Mouse (Mus musculus) liver, embryonic 16.5 days (tissue): ENCODE data around the gene Rpgr. TPM values are rescaled to one million over a fixed set of nuclear protein-coding genes. Genes with fewer than 3 reads are reported as not detected.
A peak's percentile ranks its signal among the peaks of the same experiment; 100 is the strongest.

Experiments used
- ATAC-seq: fragments of 200-750 bp; cut with Nextera tagmentation; 2 replicates; pipeline ENCODE4 v1.8.0; 2017; ENCODE audit warnings: low read depth, mild to moderate bottlenecking, moderate number of reproducible peaks, moderate library complexity
- H3K27ac ChIP-seq: fragments of 300-500 bp; sonication (generic); 2 replicates; pipeline ENCODE4 v1.5.1; 2014; ENCODE audit warnings: mild to moderate bottlenecking, low read length
- H3K27me3 ChIP-seq: fragments of 300-500 bp; sonication (generic); 2 replicates; pipeline ENCODE4 v1.6.1; 2014; ENCODE audit warnings: low read depth, low read length, mixed read lengths; ENCODE audit not compliant: control insufficient read depth, insufficient read depth
- H3K36me3 ChIP-seq: fragments of 300-500 bp; sonication (generic); 2 replicates; pipeline ENCODE4 v1.6.1; 2014; ENCODE audit warnings: mild to moderate bottlenecking; ENCODE audit not compliant: control insufficient read depth, insufficient read depth
- H3K4me1 ChIP-seq: fragments of 300-500 bp; sonication (generic); 2 replicates; pipeline ENCODE4 v1.6.1; 2014; ENCODE audit warnings: low read depth, low read length, mixed read lengths; ENCODE audit not compliant: control insufficient read depth
- H3K4me2 ChIP-seq: fragments of 300-500 bp; sonication (generic); 2 replicates; pipeline ENCODE4 v1.6.1; 2014; ENCODE audit warnings: low read depth, low read length, mixed read lengths
- H3K4me3 ChIP-seq: fragments of 300-500 bp; sonication (generic); 2 replicates; pipeline ENCODE4 v1.5.1; 2014; ENCODE audit warnings: low read depth, mild to moderate bottlenecking, low read length
- H3K9ac ChIP-seq: fragments of 300-500 bp; sonication (generic); 2 replicates; pipeline ENCODE4 v1.6.1; 2014; ENCODE audit warnings: low read depth, low read length
- H3K9me3 ChIP-seq: fragments of 300-500 bp; sonication (generic); replicated peaks from 2 replicates; pipeline ENCODE4 v1.6.1; 2016; ENCODE audit warnings: low read length; ENCODE audit not compliant: control insufficient read depth
- WGBS: fragments of 180-500 bp; shearing (Covaris S2); extraction: QIAGEN DNeasy Blood & Tissue Kit; methylation state at CpG from one replicate; pipeline ENCODE4 v1.1.7; 2014; ENCODE audit not compliant: insufficient replicate concordance; 5-methylcytosine and 5-hydroxymethylcytosine counted together
- polyA plus RNA-seq: library from polyadenylated mRNA; unstranded; fragments of >200 nt; fragmentation: Nextera tagmentation; extraction: Ambion mirVana; gene quantifications from 2 replicates; pipeline ENCODE4 v1.2.1, GENCODE M21; 2015

Gene Rpgr
- polyA plus RNA-seq, result 2.0 and 2.2 TPM in 2 replicates

GRCm38 (mm10) chrX:10216410-10216949, at the start of gene Rpgr:
Rpgr (minus strand) TSS chrX:10216920.
- peak; percentile 93 for ATAC-seq
- peak within 1 kb of the TSS; percentile 68 for H3K4me3 ChIP-seq
- no peaks in the 10 kb centered on the region for H3K9me3 ChIP-seq
- peak within 1 kb of the TSS; percentile 55 for H3K4me2 ChIP-seq
- no peaks in the 10 kb centered on the region for H3K27me3 ChIP-seq
- H3K4me1 ChIP-seq, result no peaks in the 10 kb centered on the region
- peak within 1 kb of the TSS; percentile 53 for H3K9ac ChIP-seq
- H3K27ac ChIP-seq, result peak within 1 kb of the TSS; percentile 10; the same call in 1 of the 2 replicates
- 14% methylated on average over 43 of the region's 47 CpGs for WGBS
- no peaks in the 10 kb centered on the region for H3K36me3 ChIP-seq

GRCm38 (mm10) chrX:10258260-10258659, 41.5 kb upstream of the Rpgr start:
- no peak overlapping the region for H3K9ac ChIP-seq

DNA sequence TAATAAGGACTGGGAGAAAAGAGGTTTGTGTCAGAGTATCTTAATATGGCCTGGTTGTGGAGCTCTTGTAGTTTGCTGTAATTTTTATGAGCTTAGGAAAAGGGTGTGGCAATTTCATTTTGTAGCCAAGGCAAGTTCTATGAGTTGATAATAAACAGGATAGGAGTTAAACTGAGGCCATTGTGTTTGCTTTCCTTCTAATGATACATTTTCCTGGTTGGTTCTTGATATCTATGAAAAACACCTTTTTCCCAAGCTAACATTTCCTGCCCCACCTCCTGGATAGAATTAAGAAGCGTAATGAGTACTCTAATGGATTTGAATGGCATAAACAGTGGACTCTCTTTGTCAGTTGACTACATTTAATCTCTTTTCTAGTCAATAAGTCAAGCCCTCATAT, 41.1 kb upstream of the Rpgr start:
- H3K9me3 ChIP-seq, result no peaks in the 10 kb centered on the region
- no peaks in the 10 kb centered on the region for H3K4me1 ChIP-seq
- H3K27me3 ChIP-seq, result no peaks in the 10 kb centered on the region
- no peak overlapping the region for H3K27ac ChIP-seq
- 59% methylated on average over 1 of the region's 1 CpGs for WGBS
- no peaks in the 10 kb centered on the region for H3K36me3 ChIP-seq
- H3K9ac ChIP-seq, result no peak overlapping the region
- H3K4me2 ChIP-seq, result no peak overlapping the region
- H3K4me3 ChIP-seq, result no peak overlapping the region
- ATAC-seq, result no peak

More at GRCm38 (mm10) chrX:10258260-10258659, 41.5 kb upstream of the Rpgr start:
- ATAC-seq, result no peak
- H3K4me3 ChIP-seq, result no peak overlapping the region
- H3K27me3 ChIP-seq, result no peaks in the 10 kb centered on the region
- 52% methylated on average over 5 of the region's 5 CpGs for WGBS
- H3K4me2 ChIP-seq, result no peak overlapping the region
- no peaks in the 10 kb centered on the region for H3K36me3 ChIP-seq
- no peaks in the 10 kb centered on the region for H3K9me3 ChIP-seq
- H3K4me1 ChIP-seq, result no peaks in the 10 kb centered on the region
- no peak overlapping the region for H3K27ac ChIP-seq

GRCm38 (mm10) chrX:10251852-10252504, 35.3 kb upstream of the Rpgr start, which contains the start of gene Otc:
Otc (plus strand) TSS chrX:10252305.
- 32% methylated on average over 2 of the region's 2 CpGs for WGBS
- peak within 1 kb of the TSS; percentile 25; the same call in 1 of the 2 replicates for H3K4me3 ChIP-seq

GRCm38 (mm10) chrX:10251357-10251756, 34.6 kb upstream of the Rpgr start:
- Histone ChIP-seq H3K9me3 (no peaks in the 10 kb centered on the region), H3K27me3 (no peaks in the 10 kb centered on the region), H3K9ac (no peak overlapping the region), H3K4me2 (no peak overlapping the region), H3K27ac (no peak overlapping the region), H3K4me3 (no peak overlapping the region), H3K4me1 (no peaks in the 10 kb centered on the region), H3K36me3 (no peaks in the 10 kb centered on the region)
- ATAC-seq, result no peak

More at GRCm38 (mm10) chrX:10251852-10252504, 35.3 kb upstream of the Rpgr start, which contains the start of gene Otc:
- Histone ChIP-seq H3K9ac (no peak within 1 kb of the TSS), H3K27me3 (no peaks in the 10 kb centered on the region), H3K4me2 (no peak within 1 kb of the TSS), H3K36me3 (no peaks in the 10 kb centered on the region), H3K27ac (no peak within 1 kb of the TSS; the same call in 1 of the 2 replicates), H3K4me1 (no peaks in the 10 kb centered on the region), H3K9me3 (no peaks in the 10 kb centered on the region)
- ATAC-seq, result peak; percentile 51; the same call in 1 of the 2 replicates

DNA sequence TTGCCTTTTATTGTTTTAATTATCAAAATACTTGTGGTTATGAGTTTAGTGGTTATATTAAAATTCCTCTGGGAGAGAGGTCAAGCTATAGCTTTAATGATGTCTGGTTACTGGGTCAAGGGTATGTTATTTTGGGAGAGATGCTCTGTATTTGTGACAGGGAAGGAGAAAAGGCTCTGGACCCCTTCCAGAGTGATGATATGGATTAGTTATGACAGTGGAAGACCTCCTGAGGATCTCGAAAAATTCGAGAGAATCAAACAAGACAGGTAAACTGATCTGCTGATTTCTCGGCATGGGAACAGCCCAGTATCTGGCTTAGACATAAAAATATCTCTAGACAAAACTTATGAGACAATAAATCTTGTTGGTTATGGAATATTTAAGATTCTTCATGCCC, 27.2 kb upstream of the Rpgr start:
- H3K27ac ChIP-seq, result no peak overlapping the region
- 42% methylated on average over 3 of the region's 3 CpGs for WGBS
- ATAC-seq, result no peak
- H3K4me1 ChIP-seq, result no peaks in the 10 kb centered on the region
- H3K4me3 ChIP-seq, result no peak overlapping the region
- H3K9ac ChIP-seq, result no peak overlapping the region
- H3K27me3 ChIP-seq, result no peaks in the 10 kb centered on the region
- H3K4me2 ChIP-seq, result no peak overlapping the region
- H3K9me3 ChIP-seq, result no peaks in the 10 kb centered on the region
- no peaks in the 10 kb centered on the region for H3K36me3 ChIP-seq

DNA sequence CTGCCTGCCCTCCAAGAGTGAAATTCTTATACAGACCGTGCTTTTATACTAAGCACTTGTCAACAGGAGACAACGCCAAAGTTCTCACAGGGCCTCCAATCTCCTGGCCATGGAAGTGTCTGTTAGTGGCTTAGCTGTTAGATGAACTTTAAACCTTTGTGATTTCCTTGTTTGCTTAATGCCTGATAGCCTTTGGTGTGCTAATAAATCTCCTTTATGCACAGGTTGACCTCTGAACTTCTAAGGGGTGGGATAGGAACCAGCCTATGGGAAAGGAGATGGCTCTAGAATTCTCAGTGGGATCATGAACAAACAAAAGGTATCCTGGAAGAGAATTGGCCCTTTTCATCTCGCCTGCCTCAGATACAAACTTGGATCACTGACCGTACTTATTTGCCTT, 22.8 kb upstream of the Rpgr start:
- H3K9me3 ChIP-seq, result no peaks in the 10 kb centered on the region
- H3K9ac ChIP-seq, result no peak overlapping the region
- no peaks in the 10 kb centered on the region for H3K27me3 ChIP-seq
- no peak overlapping the region for H3K4me3 ChIP-seq
- 58% methylated on average over 4 of the region's 4 CpGs for WGBS
- no peaks in the 10 kb centered on the region for H3K4me1 ChIP-seq
- H3K4me2 ChIP-seq, result no peak overlapping the region
- H3K27ac ChIP-seq, result peak overlapping the region; percentile 33; the same call in 1 of the 2 replicates
- peak; percentile 85 for ATAC-seq
- H3K36me3 ChIP-seq, result no peaks in the 10 kb centered on the region

- 42% methylated on average over 3 of the region's 3 CpGs for WGBS
- Histone ChIP-seq H3K36me3 (no peaks in the 10 kb centered on the region), H3K4me3 (no peak overlapping the region)
Measured at GRCm38 (mm10) chrX:10234617-10235016, 17.9 kb upstream of the Rpgr start.

DNA sequence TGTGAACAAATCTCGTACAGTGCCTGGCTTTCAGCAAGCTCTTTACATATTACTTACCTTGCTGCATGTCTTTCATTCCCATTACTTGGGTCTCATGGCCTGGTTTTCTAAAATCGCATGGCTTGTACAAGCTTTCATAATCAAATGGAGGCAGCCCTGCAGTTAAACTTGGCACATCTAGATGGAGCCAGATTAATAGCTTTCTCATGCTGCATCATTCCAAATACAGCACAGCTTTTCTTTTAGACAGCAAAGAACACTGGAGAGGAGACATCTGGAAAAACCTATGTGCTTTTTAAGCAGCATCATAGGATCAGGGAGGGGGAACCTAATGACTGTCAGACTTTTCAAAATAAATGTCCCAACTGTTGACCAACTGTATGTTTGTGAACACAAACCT, 16.3 kb upstream of the Rpgr start:
- 47% methylated on average over 2 of the region's 2 CpGs for WGBS
- H3K27ac ChIP-seq, result no peak overlapping the region
- H3K9me3 ChIP-seq, result no peaks in the 10 kb centered on the region
- no peak for ATAC-seq
- no peak overlapping the region for H3K4me3 ChIP-seq
- no peaks in the 10 kb centered on the region for H3K4me1 ChIP-seq
- H3K27me3 ChIP-seq, result no peaks in the 10 kb centered on the region
- no peaks in the 10 kb centered on the region for H3K36me3 ChIP-seq
- no peak overlapping the region for H3K9ac ChIP-seq
- H3K4me2 ChIP-seq, result no peak overlapping the region

More at GRCm38 (mm10) chrX:10234617-10235016, 17.9 kb upstream of the Rpgr start:
- Histone ChIP-seq H3K4me2 (no peak overlapping the region), H3K27me3 (no peaks in the 10 kb centered on the region), H3K9me3 (no peaks in the 10 kb centered on the region), H3K4me1 (no peaks in the 10 kb centered on the region), H3K27ac (no peak overlapping the region), H3K9ac (no peak overlapping the region)
- ATAC-seq, result no peak
